Mouse (Mus musculus) brown adipose tissue, adult 24 weeks (tissue): ENCODE results near the gene Gli1. TPM values are rescaled to one million over a fixed set of nuclear protein-coding genes. Genes with fewer than 3 reads are reported as not detected.

Experiments
- H3K27ac ChIP-seq: fragments of 200-500 bp; replicated peaks from 2 replicates; pipeline ENCODE4 v1.5.1; 2012; ENCODE audit warnings: low read depth, mild to moderate bottlenecking, low read length
- H3K4me1 ChIP-seq: fragments of 200-500 bp; 2 replicates; pipeline ENCODE4 v1.6.1; 2012; ENCODE audit warnings: low read length, mixed read lengths; ENCODE audit not compliant: control insufficient read depth, insufficient read depth, insufficient read length
- H3K4me3 ChIP-seq: fragments of 200-500 bp; 2 replicates; pipeline ENCODE4 v1.5.1; 2012; ENCODE audit warnings: low read depth, mild to moderate bottlenecking, low read length, moderate library complexity; ENCODE audit not compliant: insufficient read depth
- polyA plus RNA-seq: library from polyadenylated mRNA; stranded (reverse); fragments of >200 nt; gene quantifications from 2 replicates; pipeline ENCODE4 v1.2.4, GENCODE M21; 2012; ENCODE audit not compliant: missing spikeins, insufficient read depth, insufficient read length

Gene Gli1
- polyA plus RNA-seq = 0.79 TPM in 1 of 2 replicates, not detected in the other

- no peaks in the 10 kb centered on the region for H3K4me1 ChIP-seq
- H3K27ac ChIP-seq = no peak within 1 kb of the TSS
- peak within 1 kb of the TSS; percentile 52 for H3K4me3 ChIP-seq
Measured at GRCm38 (mm10) chr10:127341891-127342639, at the start of gene Gli1. Gene Gli1, minus strand, starts transcription at chr10:127341974.

- Histone ChIP-seq H3K27ac (0 out of 2 replicates have a peak overlapping the region, but pooled peaks have one; percentile 64), H3K4me3 (peak overlapping the region; percentile 84)
Measured at GRCm38 (mm10) chr10:127381743-127382134, 40.0 kb upstream of the Gli1 start.

DNA sequence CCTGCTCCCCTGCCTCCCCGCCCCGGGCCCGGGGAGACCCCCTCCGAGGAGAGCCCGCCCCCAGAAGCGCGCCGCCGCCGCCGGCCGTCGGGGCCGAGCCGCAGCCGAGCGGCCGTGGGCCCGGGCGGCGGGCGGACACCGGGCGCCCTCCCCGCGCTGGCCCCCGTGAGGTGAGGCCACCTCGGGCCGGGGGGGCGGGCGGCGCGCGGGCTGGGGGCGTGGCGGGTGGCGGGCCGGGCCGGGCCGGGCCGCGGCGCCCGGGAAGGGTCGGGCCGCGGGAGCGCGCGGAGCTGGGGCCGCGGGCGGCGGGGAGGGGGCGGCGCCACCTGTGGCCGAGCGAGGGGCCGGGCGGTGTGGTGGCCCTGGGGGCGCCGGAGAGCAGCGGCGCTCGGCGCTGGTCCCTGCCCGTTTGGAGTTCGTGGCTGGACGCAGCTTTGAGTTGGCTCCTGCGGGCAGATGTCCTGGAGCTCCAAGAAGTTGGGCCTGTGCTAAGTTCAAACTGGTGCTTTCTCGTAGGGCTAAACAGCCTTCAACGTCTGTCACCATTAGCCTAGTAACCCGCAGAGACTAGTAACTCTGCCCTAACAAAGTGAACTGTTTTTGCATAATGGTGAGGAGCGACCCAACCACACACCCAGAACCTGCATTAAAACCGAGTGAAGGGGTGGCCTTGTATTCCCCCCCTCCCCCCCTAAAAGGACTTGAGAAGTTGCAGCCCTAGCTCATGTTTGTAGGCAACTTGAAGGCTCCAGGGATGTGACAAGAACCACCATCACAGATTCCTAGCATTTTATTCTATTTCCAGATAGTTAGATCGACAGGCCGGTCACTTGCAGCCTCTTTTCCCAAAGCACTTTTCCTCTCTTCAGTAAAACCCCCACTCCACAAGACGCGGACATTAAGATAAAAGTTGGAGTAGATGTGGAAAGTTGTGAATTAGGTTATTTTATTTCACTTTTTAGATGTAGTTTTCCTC lies 39.3 kb upstream of the Gli1 start:
- peak overlapping the region; percentile 64 for H3K27ac ChIP-seq
- peaks cover 5% of the 10 kb centered on the region for H3K4me1 ChIP-seq
- H3K4me3 ChIP-seq = peak overlapping the region; percentile 84

More at GRCm38 (mm10) chr10:127381743-127382134, 40.0 kb upstream of the Gli1 start:
- H3K4me1 ChIP-seq = peaks cover 5% of the 10 kb centered on the region

GRCm38 (mm10) chr10:127380251-127380691 lies 38.5 kb upstream of the Gli1 start, which contains the start of gene R3hdm2:
Gene R3hdm2, plus strand, starts transcription at chr10:127380327.
- peak within 1 kb of the TSS; percentile 65 for H3K27ac ChIP-seq
- peak within 1 kb of the TSS; percentile 84 for H3K4me3 ChIP-seq
- peaks cover 5% of the 10 kb centered on the region for H3K4me1 ChIP-seq

DNA sequence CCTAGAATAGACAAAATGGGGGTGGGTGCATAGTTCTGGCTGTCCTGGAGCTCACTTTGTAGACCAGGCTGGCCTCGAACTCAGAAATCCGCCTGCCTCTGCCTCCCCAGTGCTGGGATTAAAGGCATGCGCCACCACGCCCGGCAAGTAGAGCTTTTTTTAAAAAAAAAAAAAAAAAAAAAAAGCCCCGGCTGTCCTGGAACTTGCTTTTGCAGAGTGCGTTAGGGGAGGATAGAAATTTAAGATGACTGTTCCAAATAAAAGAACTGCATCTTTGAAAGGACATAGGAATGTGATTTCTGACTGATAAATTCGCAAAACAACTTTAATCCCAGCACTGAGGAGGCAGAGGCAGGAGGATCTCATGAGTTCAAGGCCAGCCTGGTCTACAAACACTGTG lies 37.9 kb upstream of the Gli1 start:
- H3K4me1 ChIP-seq = peaks cover 2% of the 10 kb centered on the region
- no peak overlapping the region for H3K27ac ChIP-seq
- peak overlapping the region; percentile 81 for H3K4me3 ChIP-seq

DNA sequence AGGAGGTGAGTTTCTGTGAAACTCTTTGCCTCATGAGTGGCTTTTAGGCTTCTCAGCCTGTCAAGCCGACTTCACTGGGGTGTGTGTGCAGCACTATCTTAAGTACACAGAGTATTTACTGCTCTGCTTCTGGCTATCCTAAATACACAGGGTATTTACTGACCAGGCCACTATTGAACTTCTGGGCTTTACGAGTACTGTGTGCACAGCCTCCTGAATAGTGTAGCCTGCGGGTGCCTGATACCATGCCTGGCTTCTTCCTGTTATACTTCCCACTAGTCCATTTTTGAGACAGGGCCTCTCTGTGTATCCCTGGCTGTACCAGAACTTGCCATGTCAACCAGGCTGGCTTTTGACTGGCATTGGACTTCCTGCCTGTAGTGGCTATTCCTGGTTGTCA lies 35.9 kb upstream of the Gli1 start:
- Histone ChIP-seq H3K4me1 (peaks cover 2% of the 10 kb centered on the region), H3K4me3 (no peak overlapping the region), H3K27ac (no peak overlapping the region)

DNA sequence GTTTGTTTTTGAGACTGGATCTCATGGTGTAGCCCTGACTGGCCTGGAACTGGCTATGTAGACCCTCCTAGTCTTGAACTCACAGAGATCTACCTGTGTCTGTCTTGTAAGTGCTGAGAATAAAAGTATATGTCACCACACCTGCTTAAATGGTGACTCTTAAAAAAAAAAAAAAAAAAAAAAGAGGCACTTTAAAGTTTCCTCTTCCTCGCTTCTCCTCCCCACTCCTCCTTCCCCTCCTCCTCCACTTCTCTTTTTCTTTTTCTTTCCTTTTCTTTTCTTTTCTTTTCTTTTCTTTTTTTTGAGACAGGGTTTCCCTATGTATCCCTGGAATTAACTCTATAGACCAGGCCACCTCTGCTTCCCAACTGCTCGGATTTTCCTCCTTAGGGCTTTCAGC lies 29.2 kb upstream of the Gli1 start:
- H3K4me3 ChIP-seq = no peak overlapping the region
- no peak overlapping the region for H3K27ac ChIP-seq
- H3K4me1 ChIP-seq = no peaks in the 10 kb centered on the region

GRCm38 (mm10) chr10:127369834-127370820 lies 28.4 kb upstream of the Gli1 start, which contains the start of gene Inhbc:
Gene Inhbc, minus strand, starts transcription at chr10:127370431.
- no peak within 1 kb of the TSS for H3K27ac ChIP-seq
- H3K4me1 ChIP-seq = no peaks in the 10 kb centered on the region
- H3K4me3 ChIP-seq = no peak within 1 kb of the TSS

DNA sequence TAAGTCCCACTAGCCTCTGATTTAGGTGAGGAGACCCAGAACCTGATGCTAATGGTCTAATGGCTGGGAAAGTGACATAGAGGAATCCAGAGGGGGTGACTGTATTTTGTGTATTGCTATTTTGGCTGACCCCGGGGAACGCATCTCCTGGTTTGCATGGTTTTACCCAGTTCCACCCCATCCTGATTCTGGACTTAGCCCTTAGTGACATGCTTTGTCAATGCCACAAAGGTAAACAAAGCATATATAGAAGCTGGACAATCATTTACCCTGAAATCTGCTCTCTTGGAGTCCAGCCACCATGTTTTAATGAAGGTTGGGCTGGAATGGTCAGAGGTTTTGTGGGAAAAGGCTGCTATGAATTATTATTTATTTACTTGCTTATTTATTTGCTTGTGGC lies 26.5 kb upstream of the Gli1 start:
- H3K4me3 ChIP-seq = no peak overlapping the region
- no peak overlapping the region for H3K27ac ChIP-seq
- H3K4me1 ChIP-seq = no peaks in the 10 kb centered on the region

GRCm38 (mm10) chr10:127367116-127367515 lies 25.3 kb upstream of the Gli1 start:
- H3K4me1 ChIP-seq = no peaks in the 10 kb centered on the region
- H3K4me3 ChIP-seq = no peak overlapping the region
- no peak overlapping the region for H3K27ac ChIP-seq

DNA sequence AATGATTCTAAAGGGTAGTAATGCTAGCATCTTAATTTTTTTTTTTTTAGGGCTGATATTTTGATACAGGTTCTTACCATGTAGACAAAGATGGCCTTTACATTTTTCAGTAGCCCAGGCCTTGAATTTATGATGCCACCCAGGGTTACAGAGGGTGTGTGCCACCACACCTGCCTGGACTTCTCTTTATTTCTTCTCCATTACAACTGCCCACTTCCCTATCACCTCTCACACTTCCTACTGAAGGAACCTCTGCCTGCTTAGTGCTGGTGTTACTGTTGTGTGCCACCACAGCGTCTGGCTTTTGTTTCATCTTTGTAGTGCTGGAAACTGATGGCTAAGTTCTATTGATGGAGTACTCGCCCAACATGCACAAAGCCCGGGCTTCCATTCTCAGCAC lies 18.9 kb upstream of the Gli1 start:
- H3K27ac ChIP-seq = no peak overlapping the region
- H3K4me3 ChIP-seq = no peak overlapping the region
- H3K4me1 ChIP-seq = no peaks in the 10 kb centered on the region

GRCm38 (mm10) chr10:127355336-127355735 lies 13.6 kb upstream of the Gli1 start:
- Histone ChIP-seq H3K27ac (no peak overlapping the region), H3K4me1 (no peaks in the 10 kb centered on the region), H3K4me3 (no peak overlapping the region)

DNA sequence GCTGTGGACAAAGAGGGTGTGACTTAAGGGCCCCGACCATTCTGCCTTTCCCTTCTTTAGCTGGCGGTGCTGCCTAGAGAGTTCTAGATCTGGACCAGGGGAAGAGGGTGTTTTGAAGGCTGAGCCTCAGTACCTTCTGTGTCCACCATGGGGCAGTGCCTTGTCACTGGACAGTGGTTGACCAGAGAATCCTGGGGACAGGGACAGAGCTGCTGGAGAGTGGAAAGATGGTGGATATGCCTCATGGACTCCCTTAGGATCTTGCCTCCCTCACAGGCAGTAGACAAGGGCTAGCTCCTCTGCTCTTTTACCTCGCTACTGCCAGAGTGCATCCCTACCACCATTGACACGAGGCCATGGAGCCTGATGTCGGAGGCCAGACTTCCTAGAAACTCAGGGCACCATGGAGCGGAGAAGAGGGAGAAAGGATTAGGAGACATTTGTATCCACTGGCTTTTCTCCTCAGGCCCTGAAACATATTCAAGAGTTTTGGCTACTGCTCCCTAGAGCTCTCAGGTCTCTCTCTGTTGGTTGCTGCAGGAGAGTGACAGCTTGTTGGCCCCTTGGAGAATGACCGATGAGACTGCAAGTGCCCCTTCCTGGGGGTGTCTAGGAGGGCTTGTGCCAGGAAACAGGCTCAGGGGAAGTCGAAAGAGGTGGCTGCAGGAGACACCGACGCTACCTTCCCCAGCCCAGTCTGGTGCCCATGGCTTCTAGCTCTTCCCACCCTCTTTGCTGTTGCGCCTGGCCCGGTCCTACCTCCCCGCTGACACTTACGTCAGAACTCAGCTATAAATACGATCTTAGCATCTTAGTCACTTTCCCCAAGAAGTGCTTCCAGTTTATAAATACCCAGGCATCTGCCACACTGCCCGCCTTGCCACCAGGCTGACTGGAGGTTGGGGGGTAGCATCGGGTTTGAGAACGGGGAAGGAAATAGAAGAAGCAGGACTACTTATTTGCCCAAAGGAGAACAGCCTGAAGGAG lies 12.4 kb upstream of the Gli1 start, which contains the start of gene Inhbe:
Inhbe (minus strand) TSS at position 503 of the 987 bp plus-strand sequence.
- H3K4me3 ChIP-seq = no peak within 1 kb of the TSS
- no peak within 1 kb of the TSS for H3K27ac ChIP-seq

More for the DNA sequence above, 12.4 kb upstream of the Gli1 start, which contains the start of gene Inhbe:
- no peaks in the 10 kb centered on the region for H3K4me1 ChIP-seq
